Mouse (Mus musculus): ENCODE measurements around the gene Dnah2.

GRCm38 (mm10) chr11:69513840-69514239 lies 35.1 kb downstream of the Dnah2 start:
- TF ChIP-seq POLR2A (IDR thresholded peaks at IDR 0.05; ENCODE audit: borderline replicate concordance, control insufficient read depth, low read depth, low read length) (no peak), CTCF (IDR thresholded peaks at IDR 0.05; ENCODE audit: control insufficient read depth, insufficient read depth, low read length) (peak; percentile 67)
